Mouse (Mus musculus) Patski (cell line): ENCODE data around the gene Cpeb3. TPM values are rescaled to one million over a fixed set of nuclear protein-coding genes. Genes with fewer than 3 reads are reported as not detected.

Experiments used
- ATAC-seq: fragments of 100-300 bp; one replicate; pipeline ENCODE4 v1.8.0; 2021
- CTCF ChIA-PET: fragments of 350-600 bp; sonication (Branson Sonifier 250); formaldehyde crosslinking; loops from one replicate; lab custom pipeline; 2022; ENCODE audit warnings: inconsistent platforms; lab: Charles Lee
- POLR2A ChIA-PET: fragments of 350-600 bp; sonication (Branson Sonifier 250); formaldehyde crosslinking; loops from one replicate; lab custom pipeline; 2022; ENCODE audit warnings: antibody characterized with exemption, inconsistent platforms; lab: Charles Lee
- DNase-seq: peaks from one replicate; pipeline ENCODE4 v3.0.0-alpha.2; 2011; ENCODE audit warnings: low read depth, low spot score
- H3K27me3 ChIP-seq: fragments of 371-371 bp; one replicate; pipeline ENCODE4 v1.5.1; 2021
- CTCF ChIP-seq: fragments of 100-300 bp; IDR thresholded peaks from one replicate; pipeline ENCODE4 v1.5.1; 2021
- in situ Hi-C: fragments of 300-500 bp; cut with MboI; formaldehyde crosslinking; loops from 3 replicates; pipeline ENCODE4 v1.11.1; 2018; ENCODE audit warnings: low pct_unique_long_range_greater_than_20kb, mixed read lengths
- polyA plus RNA-seq: library from polyadenylated mRNA; unstranded; gene quantifications from one replicate; pipeline ENCODE4 v1.2.3, GENCODE M21; 2021

The Cpeb3 gene
- polyA plus RNA-seq, 1 experiment from 2014 or later = 8.9 TPM

GRCm38 (mm10) chr19:37020531-37020930 lies 187.9 kb downstream of the Cpeb3 start:
- DNase-seq = no peak
- TF ChIP-seq CTCF = no peak
- ChIA-PET POLR2A (no interaction called here), CTCF (no interaction called here)
- in situ Hi-C loops = no loop called here
- H3K27me3 ChIP-seq = no peaks in the 10 kb centered on the region
- ATAC-seq = no peak

- CTCF ChIA-PET = interaction anchor here (1.4 kb wide), 1 partner anchor 16 kb away, joined by 4 read pairs; no protein-coding TSS in a partner anchor
- DNase-seq = no peak
- POLR2A ChIA-PET = no interaction called here
Measured at GRCm38 (mm10) chr19:37018931-37019330, 189.5 kb downstream of the Cpeb3 start.

DNA sequence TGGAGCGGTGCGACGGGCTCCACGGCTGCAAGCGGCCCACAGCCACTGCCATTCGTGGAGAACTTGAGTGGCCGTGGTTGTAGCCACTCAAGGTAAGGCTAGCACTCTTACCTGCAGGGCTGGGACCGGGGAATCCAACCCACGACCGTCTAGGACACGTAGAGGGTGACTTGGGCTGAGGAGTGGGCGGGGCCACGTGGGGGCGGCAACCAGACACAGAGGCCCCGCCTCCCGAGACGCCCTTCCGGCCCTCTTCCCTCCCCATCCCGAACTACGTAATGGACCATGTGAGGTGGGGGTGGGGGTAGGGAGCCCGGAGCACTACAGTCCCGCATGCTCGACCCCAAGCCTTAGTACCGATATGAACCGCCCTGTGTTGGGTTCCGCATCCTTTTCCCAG lies 190.0 kb downstream of the Cpeb3 start:
- CTCF ChIA-PET = interaction anchor here (1.4 kb wide), 1 partner anchor 15 kb away, joined by 4 read pairs; no protein-coding TSS in a partner anchor
- H3K27me3 ChIP-seq = no peaks in the 10 kb centered on the region
- TF ChIP-seq CTCF = no peak
- in situ Hi-C loops = no loop called here
- ATAC-seq (no peak), DNase-seq (no peak)
- POLR2A ChIA-PET = no interaction called here

More at GRCm38 (mm10) chr19:37018931-37019330, 189.5 kb downstream of the Cpeb3 start:
- in situ Hi-C loops = no loop called here
- no peak for ATAC-seq
- H3K27me3 ChIP-seq = no peaks in the 10 kb centered on the region
- TF ChIP-seq CTCF = no peak

DNA sequence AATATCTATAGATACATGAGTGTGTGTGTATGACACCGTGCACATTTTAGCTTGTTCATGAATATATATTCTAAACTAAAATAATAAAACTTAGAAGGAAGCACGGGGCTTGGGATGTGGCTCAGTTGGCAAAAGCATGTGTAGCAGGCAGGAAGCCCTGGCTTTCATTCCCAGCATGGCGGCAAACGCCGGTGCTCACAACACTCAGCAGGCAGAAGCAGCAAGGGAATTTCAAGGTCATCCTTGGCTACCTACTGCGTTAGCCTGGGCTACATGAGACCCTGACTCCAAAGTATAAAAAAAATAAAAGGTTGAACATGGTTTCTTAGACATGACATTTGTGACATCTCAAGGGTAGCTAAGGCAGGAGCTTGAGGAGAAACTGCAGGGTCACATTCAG lies 191.5 kb downstream of the Cpeb3 start:
- ChIA-PET CTCF (interaction anchor here (1.0 to 2.5 kb wide), 5 partner anchors 10 to 17 kb away, joined by 3 to 7 read pairs (median 4); no protein-coding TSS in a partner anchor), POLR2A (no interaction called here)
- ATAC-seq = no peak
- TF ChIP-seq CTCF = no peak
- no peaks in the 10 kb centered on the region for H3K27me3 ChIP-seq
- in situ Hi-C loops = no loop called here
- DNase-seq = no peak

DNA sequence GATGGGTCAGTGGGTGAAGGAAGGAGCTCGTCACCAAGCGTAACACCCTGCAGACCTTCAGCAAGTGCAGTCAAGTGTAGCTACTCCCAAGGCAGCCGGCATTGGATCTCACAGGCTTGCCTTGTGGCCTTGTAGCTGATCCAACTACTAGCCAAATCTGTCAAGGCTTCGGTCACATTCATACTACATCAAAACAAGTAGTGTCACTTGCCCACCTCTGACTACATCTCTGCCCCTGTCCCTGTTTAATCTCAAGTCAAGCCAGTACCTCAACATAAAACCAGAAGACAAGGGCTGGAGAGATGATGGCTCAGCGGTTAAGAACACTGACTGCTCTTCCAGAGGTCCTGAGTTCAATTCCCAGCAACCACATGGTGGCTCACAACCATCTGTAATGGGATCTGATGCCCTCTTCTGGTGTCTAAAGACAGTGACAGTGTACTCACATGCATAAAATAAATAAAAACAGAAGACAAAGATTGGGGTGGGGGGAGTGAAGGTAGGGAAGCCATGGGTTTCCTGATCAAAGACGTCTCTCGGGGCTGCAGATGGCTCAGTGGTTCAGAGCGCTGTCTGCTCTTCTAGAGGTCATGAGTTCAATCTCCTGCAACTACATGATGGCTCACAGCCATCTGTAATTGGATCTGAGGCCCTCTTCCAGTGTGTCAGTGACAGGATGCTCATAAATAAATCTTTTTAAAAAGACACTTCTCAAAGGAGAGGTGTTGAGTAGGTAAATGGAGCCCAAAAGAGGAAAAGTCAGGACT lies 194.0 kb downstream of the Cpeb3 start:
- no peak for TF ChIP-seq CTCF
- in situ Hi-C loops = no loop called here
- CTCF ChIA-PET = interaction anchor here (2.5 kb wide), 1 partner anchor 11 kb away, joined by 7 read pairs; no protein-coding TSS in a partner anchor
- DNase-seq (no peak), ATAC-seq (no peak)
- POLR2A ChIA-PET = no interaction called here
- no peaks in the 10 kb centered on the region for H3K27me3 ChIP-seq

GRCm38 (mm10) chr19:37013461-37013860 lies 194.9 kb downstream of the Cpeb3 start:
- no peak for TF ChIP-seq CTCF
- POLR2A ChIA-PET = no interaction called here
- ATAC-seq (no peak), DNase-seq (no peak)
- CTCF ChIA-PET = interaction anchor here (1.4 kb wide), 1 partner anchor 10 kb away, joined by 3 read pairs; no protein-coding TSS in a partner anchor
- H3K27me3 ChIP-seq = no peaks in the 10 kb centered on the region
- in situ Hi-C loops = no loop called here

DNA sequence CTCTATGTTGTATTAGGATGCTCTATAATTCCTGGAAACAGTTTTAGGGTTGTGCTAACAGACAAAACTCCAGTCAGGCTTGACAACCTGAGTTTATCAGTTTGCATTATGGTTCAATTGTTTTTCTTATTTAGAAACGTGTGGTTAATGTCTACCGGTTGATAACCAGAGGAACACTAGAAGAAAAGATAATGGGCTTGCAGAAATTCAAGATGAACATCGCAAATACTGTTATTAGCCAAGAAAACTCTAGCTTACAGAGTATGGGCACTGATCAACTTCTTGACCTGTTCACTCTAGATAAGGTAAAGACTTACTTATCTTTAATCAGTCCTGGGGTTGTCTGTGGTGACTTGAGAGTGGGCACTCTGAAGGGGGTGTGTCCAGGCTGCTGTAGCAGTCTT lies 198.5 kb downstream of the Cpeb3 start:
- no peaks in the 10 kb centered on the region for H3K27me3 ChIP-seq
- in situ Hi-C loops = no loop called here
- DNase-seq (no peak), ATAC-seq (no peak)
- no peak for TF ChIP-seq CTCF
- POLR2A ChIA-PET = no interaction called here
- CTCF ChIA-PET = interaction anchor here (1.1 to 1.5 kb wide), 2 partner anchors 16 to 36 kb away, joined by 3 read pairs; no protein-coding TSS in a partner anchor

GRCm38 (mm10) chr19:37004557-37004956 lies 203.8 kb downstream of the Cpeb3 start:
- no peak for TF ChIP-seq CTCF
- ChIA-PET CTCF (interaction anchor here (1.0 to 2.3 kb wide), 6 partner anchors 12 to 77 kb away, joined by 3 to 6 read pairs (median 4); no protein-coding TSS in a partner anchor), POLR2A (interaction anchor here (0.6 kb wide), 1 partner anchor 42 kb away, joined by 6 read pairs; no protein-coding TSS in a partner anchor)
- DNase-seq (no peak), ATAC-seq (no peak)
- H3K27me3 ChIP-seq = no peaks in the 10 kb centered on the region
- in situ Hi-C loops = no loop called here

Other genes with a start within 250 kb of the Cpeb3 start
- gene March5, start 1.1 kb downstream of the Cpeb3 start, polyA plus RNA-seq = 121 TPM
- 104 TPM for gene Ide, start 129.3 kb upstream of the Cpeb3 start, polyA plus RNA-seq
- gene Kif11, start 167.8 kb upstream of the Cpeb3 start, polyA plus RNA-seq = 29.4 TPM
- 2.1 TPM for gene Hhex, start 226.2 kb upstream of the Cpeb3 start, polyA plus RNA-seq